Mouse (Mus musculus): ENCODE results near the gene Haao. TPM values are rescaled to one million over a fixed set of nuclear protein-coding genes. Genes with fewer than 3 reads are reported as not detected.

Gene Haao
- polyA plus RNA-seq, 1 experiment from 2014 or later, result not detected

- Histone ChIP-seq H3K27ac (replicated peaks in 1 of 2; ENCODE audit: control insufficient read depth in 1 of 2, insufficient read depth in 1 of 2, low read depth in 2 of 2, low read length in 2 of 2) (no peak overlapping the region), H3K4me1 (ENCODE audit: control insufficient read depth in 2 of 2, insufficient read depth in 2 of 2, low read length in 2 of 2) (peaks cover 4 to 5% of the 10 kb centered on the region in 2 experiments; a peak in 3 of 4 replicates), H3K9me3 (ENCODE audit: control insufficient read depth, low read length) (no peaks in the 10 kb centered on the region), H3K36me3 (ENCODE audit: control insufficient read depth, insufficient read depth, low read length) (peaks cover 39% of the 10 kb centered on the region), H3K4me3 (ENCODE audit: control insufficient read depth in 1 of 2, insufficient read depth in 1 of 2, low read depth in 1 of 2, low read length in 2 of 2) (no peak overlapping the region), H3K4me2 (ENCODE audit: low read length) (no peak overlapping the region), H3K9ac (ENCODE audit: low read length) (no peak overlapping the region), H3K27me3 (ENCODE audit: control insufficient read depth, insufficient read depth, low read length) (no peaks in the 10 kb centered on the region)
- no peak for ATAC-seq (ENCODE audit: insufficient number of reproducible peaks, insufficient read depth, low FRiP score, low read depth)
- WGBS, result 83% methylated on average over 17 of the region's 17 CpGs
These were observed 38.5 kb downstream of the Haao start for GRCm38 (mm10) chr17:83809197-83809829.

- Histone ChIP-seq H3K4me2 (ENCODE audit: low read length) (no peak overlapping the region), H3K9ac (ENCODE audit: low read length) (no peak overlapping the region), H3K36me3 (ENCODE audit: control insufficient read depth, insufficient read depth, low read length) (peaks cover 39% of the 10 kb centered on the region), H3K4me3 (ENCODE audit: control insufficient read depth in 1 of 2, insufficient read depth in 1 of 2, low read depth in 1 of 2, low read length in 2 of 2) (no peak overlapping the region), H3K27ac (replicated peaks in 1 of 2; ENCODE audit: control insufficient read depth in 1 of 2, insufficient read depth in 1 of 2, low read depth in 2 of 2, low read length in 2 of 2) (no peak overlapping the region), H3K27me3 (ENCODE audit: control insufficient read depth, insufficient read depth, low read length) (no peaks in the 10 kb centered on the region), H3K4me1 (ENCODE audit: control insufficient read depth in 2 of 2, insufficient read depth in 2 of 2, low read length in 2 of 2) (peaks cover 10% of the 10 kb centered on the region in 2 experiments), H3K9me3 (ENCODE audit: control insufficient read depth, low read length) (no peaks in the 10 kb centered on the region)
- 90% methylated on average over 12 of the region's 12 CpGs for WGBS
- ATAC-seq (ENCODE audit: insufficient number of reproducible peaks, insufficient read depth, low FRiP score, low read depth), result no peak
These were observed 39.2 kb downstream of the Haao start for GRCm38 (mm10) chr17:83808476-83809098.

GRCm38 (mm10) chr17:83807778-83808398 is 39.9 kb downstream of the Haao start:
- Histone ChIP-seq H3K4me3 (ENCODE audit: control insufficient read depth in 1 of 2, insufficient read depth in 1 of 2, low read depth in 1 of 2, low read length in 2 of 2) (no peak overlapping the region), H3K9me3 (ENCODE audit: control insufficient read depth, low read length) (no peaks in the 10 kb centered on the region), H3K9ac (ENCODE audit: low read length) (no peak overlapping the region), H3K4me1 (ENCODE audit: control insufficient read depth in 2 of 2, insufficient read depth in 2 of 2, low read length in 2 of 2) (peaks cover 11 to 13% of the 10 kb centered on the region in 2 experiments), H3K4me2 (ENCODE audit: low read length) (no peak overlapping the region), H3K36me3 (ENCODE audit: control insufficient read depth, insufficient read depth, low read length) (peaks cover 39% of the 10 kb centered on the region), H3K27ac (replicated peaks in 1 of 2; ENCODE audit: control insufficient read depth in 1 of 2, insufficient read depth in 1 of 2, low read depth in 2 of 2, low read length in 2 of 2) (no peak overlapping the region), H3K27me3 (ENCODE audit: control insufficient read depth, insufficient read depth, low read length) (no peaks in the 10 kb centered on the region)
- 74% methylated on average over 11 of the region's 11 CpGs for WGBS
- ATAC-seq (ENCODE audit: insufficient number of reproducible peaks, insufficient read depth, low FRiP score, low read depth), result no peak

- no peak overlapping the region for H3K4me3 ChIP-seq (ENCODE audit: control insufficient read depth in 1 of 2, insufficient read depth in 1 of 2, low read depth in 1 of 2, low read length in 2 of 2)
- no peak overlapping the region for H3K27ac ChIP-seq (replicated peaks in 1 of 2; ENCODE audit: control insufficient read depth in 1 of 2, insufficient read depth in 1 of 2, low read depth in 2 of 2, low read length in 2 of 2)
- H3K36me3 ChIP-seq (ENCODE audit: control insufficient read depth, insufficient read depth, low read length), result peaks cover 39% of the 10 kb centered on the region
- no peak overlapping the region for H3K9ac ChIP-seq (ENCODE audit: low read length)
- no peak overlapping the region for H3K4me2 ChIP-seq (ENCODE audit: low read length)
- H3K27me3 ChIP-seq (ENCODE audit: control insufficient read depth, insufficient read depth, low read length), result no peaks in the 10 kb centered on the region
- H3K9me3 ChIP-seq (ENCODE audit: control insufficient read depth, low read length), result no peaks in the 10 kb centered on the region
- ATAC-seq (ENCODE audit: insufficient number of reproducible peaks, insufficient read depth, low FRiP score, low read depth), result no peak
- H3K4me1 ChIP-seq (ENCODE audit: control insufficient read depth in 2 of 2, insufficient read depth in 2 of 2, low read length in 2 of 2), result peaks cover 11 to 13% of the 10 kb centered on the region in 2 experiments
- WGBS, result 43% methylated on average over 7 of the region's 7 CpGs
These were observed 40.4 kb downstream of the Haao start for GRCm38 (mm10) chr17:83807345-83807744.

GRCm38 (mm10) chr17:83805078-83805477 is 42.7 kb downstream of the Haao start:
- Histone ChIP-seq H3K4me3 (ENCODE audit: control insufficient read depth in 1 of 2, insufficient read depth in 1 of 2, low read depth in 1 of 2, low read length in 2 of 2) (no peak overlapping the region), H3K27ac (replicated peaks in 1 of 2; ENCODE audit: control insufficient read depth in 1 of 2, insufficient read depth in 1 of 2, low read depth in 2 of 2, low read length in 2 of 2) (no peak overlapping the region), H3K27me3 (ENCODE audit: control insufficient read depth, insufficient read depth, low read length) (no peaks in the 10 kb centered on the region), H3K4me2 (ENCODE audit: low read length) (no peak overlapping the region), H3K9ac (ENCODE audit: low read length) (no peak overlapping the region), H3K9me3 (ENCODE audit: control insufficient read depth, low read length) (no peaks in the 10 kb centered on the region), H3K4me1 (ENCODE audit: control insufficient read depth in 2 of 2, insufficient read depth in 2 of 2, low read length in 2 of 2) (peaks cover 11 to 13% of the 10 kb centered on the region in 2 experiments), H3K36me3 (ENCODE audit: control insufficient read depth, insufficient read depth, low read length) (peaks cover 24% of the 10 kb centered on the region)
- ATAC-seq (ENCODE audit: insufficient number of reproducible peaks, insufficient read depth, low FRiP score, low read depth), result no peak
- WGBS, result 95% methylated on average over 9 of the region's 9 CpGs

GRCm38 (mm10) chr17:83803987-83804386 is 43.8 kb downstream of the Haao start:
- Histone ChIP-seq H3K27me3 (ENCODE audit: control insufficient read depth, insufficient read depth, low read length) (no peaks in the 10 kb centered on the region), H3K4me2 (ENCODE audit: low read length) (peak overlapping the region; percentile 36), H3K4me1 (ENCODE audit: control insufficient read depth in 2 of 2, insufficient read depth in 2 of 2, low read length in 2 of 2) (peaks cover 11 to 13% of the 10 kb centered on the region in 2 experiments), H3K9me3 (ENCODE audit: control insufficient read depth, low read length) (no peaks in the 10 kb centered on the region), H3K9ac (ENCODE audit: low read length) (no peak overlapping the region), H3K27ac (replicated peaks in 1 of 2; ENCODE audit: control insufficient read depth in 1 of 2, insufficient read depth in 1 of 2, low read depth in 2 of 2, low read length in 2 of 2) (no peak overlapping the region), H3K4me3 (ENCODE audit: control insufficient read depth in 1 of 2, insufficient read depth in 1 of 2, low read depth in 1 of 2, low read length in 2 of 2) (no peak overlapping the region), H3K36me3 (ENCODE audit: control insufficient read depth, insufficient read depth, low read length) (peaks cover 16% of the 10 kb centered on the region)
- 31% methylated on average over 9 of the region's 9 CpGs for WGBS
- no peak for ATAC-seq (ENCODE audit: insufficient number of reproducible peaks, insufficient read depth, low FRiP score, low read depth)

GRCm38 (mm10) chr17:83799506-83800050 is 48.2 kb downstream of the Haao start:
- Histone ChIP-seq H3K9me3 (ENCODE audit: control insufficient read depth, low read length) (no peaks in the 10 kb centered on the region), H3K4me2 (ENCODE audit: low read length) (no peak overlapping the region), H3K27me3 (ENCODE audit: control insufficient read depth, insufficient read depth, low read length) (no peaks in the 10 kb centered on the region), H3K9ac (ENCODE audit: low read length) (no peak overlapping the region), H3K36me3 (ENCODE audit: control insufficient read depth, insufficient read depth, low read length) (0 out of 2 replicates have a peak, but pooled peaks cover 3% of the 10 kb centered on the region), H3K4me1 (ENCODE audit: control insufficient read depth in 2 of 2, insufficient read depth in 2 of 2, low read length in 2 of 2) (peaks cover 9 to 17% of the 10 kb centered on the region in 2 experiments), H3K27ac (replicated peaks in 1 of 2; ENCODE audit: control insufficient read depth in 1 of 2, insufficient read depth in 1 of 2, low read depth in 2 of 2, low read length in 2 of 2) (no peak overlapping the region), H3K4me3 (ENCODE audit: control insufficient read depth in 1 of 2, insufficient read depth in 1 of 2, low read depth in 1 of 2, low read length in 2 of 2) (no peak overlapping the region)
- WGBS, result 92% methylated on average over 11 of the region's 11 CpGs
- ATAC-seq (ENCODE audit: insufficient number of reproducible peaks, insufficient read depth, low FRiP score, low read depth), result no peak
